Mouse (Mus musculus): ENCODE measurements around the gene Baiap2l1. TPM values are rescaled to one million over a fixed set of nuclear protein-coding genes. Genes with fewer than 3 reads are reported as not detected.

Baiap2l1 gene
- polyA plus RNA-seq, 1 experiment from 2014 or later: 6.9 TPM

GRCm38 (mm10) chr5:144223899-144224816 is 133.8 kb downstream of the Baiap2l1 start:
- 24% methylated on average over 18 of the region's 18 CpGs for WGBS (ENCODE audit: insufficient replicate concordance)
- H3K4me3 ChIP-seq (replicated peaks): peak overlapping the region; percentile 70
- no peaks in the 10 kb centered on the region for H3K27me3 ChIP-seq
- peaks cover 22% of the 10 kb centered on the region for H3K4me1 ChIP-seq (replicated peaks)
- no peaks in the 10 kb centered on the region for H3K9me3 ChIP-seq (replicated peaks)
- ATAC-seq (ENCODE audit: insufficient read depth): peak; percentile 23; the same call in 1 of the 2 replicates
- H3K36me3 ChIP-seq (replicated peaks): no peaks in the 10 kb centered on the region
- peak overlapping the region; percentile 61 for H3K9ac ChIP-seq
- H3K4me2 ChIP-seq: peak overlapping the region; percentile 93
- H3K27ac ChIP-seq (replicated peaks): 0 out of 2 replicates have a peak overlapping the region, but pooled peaks have one; percentile 39

- peak; percentile 95 for ATAC-seq (ENCODE audit: insufficient read depth)
- Histone ChIP-seq H3K4me1 (replicated peaks) (peaks cover 22% of the 10 kb centered on the region), H3K9ac (peak within 1 kb of the TSS; percentile 68), H3K9me3 (replicated peaks) (no peaks in the 10 kb centered on the region), H3K36me3 (replicated peaks) (no peaks in the 10 kb centered on the region), H3K4me2 (peak within 1 kb of the TSS; percentile 93), H3K27me3 (no peaks in the 10 kb centered on the region), H3K27ac (replicated peaks) (peak within 1 kb of the TSS; percentile 39; the same call in 1 of the 2 replicates), H3K4me3 (replicated peaks) (peak within 1 kb of the TSS; percentile 70)
- under 1% methylated on average over 37 of the region's 37 CpGs for WGBS (ENCODE audit: insufficient replicate concordance)
Measured at GRCm38 (mm10) chr5:144223503-144223862, 134.4 kb downstream of the Baiap2l1 start, which contains the start of gene Tecpr1. Gene Tecpr1, minus strand, starts transcription at chr5:144223615.

GRCm38 (mm10) chr5:144222811-144223502 is 135.0 kb downstream of the Baiap2l1 start:
- H3K36me3 ChIP-seq (replicated peaks): no peaks in the 10 kb centered on the region
- H3K27ac ChIP-seq (replicated peaks): peak overlapping the region; percentile 38; the same call in 1 of the 2 replicates
- H3K4me1 ChIP-seq (replicated peaks): peaks cover 22% of the 10 kb centered on the region
- no peak; the same call in none of the 2 replicates for ATAC-seq (ENCODE audit: insufficient read depth)
- WGBS (ENCODE audit: insufficient replicate concordance): 3% methylated on average over 25 of the region's 25 CpGs
- peak overlapping the region; percentile 70 for H3K4me3 ChIP-seq (replicated peaks)
- no peaks in the 10 kb centered on the region for H3K27me3 ChIP-seq
- H3K9me3 ChIP-seq (replicated peaks): no peaks in the 10 kb centered on the region
- H3K9ac ChIP-seq: peak overlapping the region; percentile 68
- peak overlapping the region; percentile 93 for H3K4me2 ChIP-seq

GRCm38 (mm10) chr5:144221305-144221704 is 136.6 kb downstream of the Baiap2l1 start:
- H3K9me3 ChIP-seq (replicated peaks): no peaks in the 10 kb centered on the region
- H3K27ac ChIP-seq (replicated peaks): no peak overlapping the region
- no peaks in the 10 kb centered on the region for H3K27me3 ChIP-seq
- no peaks in the 10 kb centered on the region for H3K36me3 ChIP-seq (replicated peaks)
- H3K4me3 ChIP-seq (replicated peaks): no peak overlapping the region
- peaks cover 22% of the 10 kb centered on the region for H3K4me1 ChIP-seq (replicated peaks)
- H3K9ac ChIP-seq: no peak overlapping the region
- ATAC-seq (ENCODE audit: insufficient read depth): no peak
- WGBS (ENCODE audit: insufficient replicate concordance): 39% methylated on average over 4 of the region's 4 CpGs
- H3K4me2 ChIP-seq: no peak overlapping the region

GRCm38 (mm10) chr5:144219936-144220335 is 138.0 kb downstream of the Baiap2l1 start:
- peaks cover 22% of the 10 kb centered on the region for H3K4me1 ChIP-seq (replicated peaks)
- H3K9ac ChIP-seq: no peak overlapping the region
- H3K4me3 ChIP-seq (replicated peaks): no peak overlapping the region
- no peaks in the 10 kb centered on the region for H3K9me3 ChIP-seq (replicated peaks)
- no peaks in the 10 kb centered on the region for H3K36me3 ChIP-seq (replicated peaks)
- 66% methylated on average over 5 of the region's 5 CpGs for WGBS (ENCODE audit: insufficient replicate concordance)
- ATAC-seq (ENCODE audit: insufficient read depth): no peak
- H3K4me2 ChIP-seq: no peak overlapping the region
- no peaks in the 10 kb centered on the region for H3K27me3 ChIP-seq
- H3K27ac ChIP-seq (replicated peaks): no peak overlapping the region

- WGBS (ENCODE audit: insufficient replicate concordance): 49% methylated on average over 12 of the region's 12 CpGs
- Histone ChIP-seq H3K27me3 (no peaks in the 10 kb centered on the region), H3K4me1 (replicated peaks) (peaks cover 19% of the 10 kb centered on the region), H3K4me2 (no peak overlapping the region), H3K4me3 (replicated peaks) (no peak overlapping the region), H3K9ac (no peak overlapping the region), H3K36me3 (replicated peaks) (no peaks in the 10 kb centered on the region), H3K9me3 (replicated peaks) (no peaks in the 10 kb centered on the region), H3K27ac (replicated peaks) (no peak overlapping the region)
- no peak for ATAC-seq (ENCODE audit: insufficient read depth)
Measured at GRCm38 (mm10) chr5:144219306-144219705, 138.6 kb downstream of the Baiap2l1 start.

GRCm38 (mm10) chr5:144218061-144218460 is 139.9 kb downstream of the Baiap2l1 start:
- H3K27ac ChIP-seq (replicated peaks): no peak overlapping the region
- no peak for ATAC-seq (ENCODE audit: insufficient read depth)
- H3K4me3 ChIP-seq (replicated peaks): no peak overlapping the region
- peaks cover 6% of the 10 kb centered on the region for H3K4me1 ChIP-seq (replicated peaks)
- 43% methylated on average over 7 of the region's 7 CpGs for whole genome bisulfite sequencing (ENCODE audit: insufficient replicate concordance)
- no peaks in the 10 kb centered on the region for H3K27me3 ChIP-seq
- H3K9ac ChIP-seq: no peak overlapping the region
- no peaks in the 10 kb centered on the region for H3K9me3 ChIP-seq (replicated peaks)
- no peak overlapping the region for H3K4me2 ChIP-seq
- H3K36me3 ChIP-seq (replicated peaks): no peaks in the 10 kb centered on the region

GRCm38 (mm10) chr5:144215992-144216391 is 141.9 kb downstream of the Baiap2l1 start:
- H3K9ac ChIP-seq: no peak overlapping the region
- no peaks in the 10 kb centered on the region for H3K27me3 ChIP-seq
- no peak overlapping the region for H3K4me2 ChIP-seq
- H3K4me3 ChIP-seq (replicated peaks): no peak overlapping the region
- H3K4me1 ChIP-seq (replicated peaks): no peaks in the 10 kb centered on the region
- no peaks in the 10 kb centered on the region for H3K9me3 ChIP-seq (replicated peaks)
- H3K27ac ChIP-seq (replicated peaks): no peak overlapping the region
- no peak for ATAC-seq (ENCODE audit: insufficient read depth)
- 0 out of 2 replicates have a peak, but pooled peaks cover 4% of the 10 kb centered on the region for H3K36me3 ChIP-seq (replicated peaks)
- 37% methylated on average over 2 of the region's 2 CpGs for whole genome bisulfite sequencing (ENCODE audit: insufficient replicate concordance)

Other genes starting within 250 kb of the Baiap2l1 start
- gene Bhlha15, start 167.8 kb downstream of the Baiap2l1 start, polyA plus RNA-seq (2015; fragmentation: Nextera tagmentation; extraction: Ambion mirVana): 0.56 and 1.3 TPM in 2 replicates
- gene Tecpr1, start 134.5 kb downstream of the Baiap2l1 start, polyA plus RNA-seq (2015; fragmentation: Nextera tagmentation; extraction: Ambion mirVana): 3.1 and 3.3 TPM in 2 replicates
- gene Bri3, start 113.7 kb downstream of the Baiap2l1 start, polyA plus RNA-seq (2015; fragmentation: Nextera tagmentation; extraction: Ambion mirVana): 20.3 and 21.0 TPM in 2 replicates
- 0.03 TPM in 1 of 2 replicates, not detected in the other for gene Nptx2, start 187.8 kb upstream of the Baiap2l1 start, polyA plus RNA-seq (2015; fragmentation: Nextera tagmentation; extraction: Ambion mirVana)